Mouse (Mus musculus) lung, postnatal 36 days (tissue): ENCODE measurements around the gene Hic1.
A peak's percentile ranks its signal among the peaks of the same experiment; 100 is the strongest.
"Not testable (repeated sequence)": the region's sequence is repeated elsewhere in the genome, so short reads cannot be mapped to it uniquely, and the experiment has no call there.

Experiments
- DNase-seq: peaks from one replicate; pipeline ENCODE4 v3.0.0; 2022; ENCODE audit warnings: mixed read lengths

The Hic1 gene

DNA sequence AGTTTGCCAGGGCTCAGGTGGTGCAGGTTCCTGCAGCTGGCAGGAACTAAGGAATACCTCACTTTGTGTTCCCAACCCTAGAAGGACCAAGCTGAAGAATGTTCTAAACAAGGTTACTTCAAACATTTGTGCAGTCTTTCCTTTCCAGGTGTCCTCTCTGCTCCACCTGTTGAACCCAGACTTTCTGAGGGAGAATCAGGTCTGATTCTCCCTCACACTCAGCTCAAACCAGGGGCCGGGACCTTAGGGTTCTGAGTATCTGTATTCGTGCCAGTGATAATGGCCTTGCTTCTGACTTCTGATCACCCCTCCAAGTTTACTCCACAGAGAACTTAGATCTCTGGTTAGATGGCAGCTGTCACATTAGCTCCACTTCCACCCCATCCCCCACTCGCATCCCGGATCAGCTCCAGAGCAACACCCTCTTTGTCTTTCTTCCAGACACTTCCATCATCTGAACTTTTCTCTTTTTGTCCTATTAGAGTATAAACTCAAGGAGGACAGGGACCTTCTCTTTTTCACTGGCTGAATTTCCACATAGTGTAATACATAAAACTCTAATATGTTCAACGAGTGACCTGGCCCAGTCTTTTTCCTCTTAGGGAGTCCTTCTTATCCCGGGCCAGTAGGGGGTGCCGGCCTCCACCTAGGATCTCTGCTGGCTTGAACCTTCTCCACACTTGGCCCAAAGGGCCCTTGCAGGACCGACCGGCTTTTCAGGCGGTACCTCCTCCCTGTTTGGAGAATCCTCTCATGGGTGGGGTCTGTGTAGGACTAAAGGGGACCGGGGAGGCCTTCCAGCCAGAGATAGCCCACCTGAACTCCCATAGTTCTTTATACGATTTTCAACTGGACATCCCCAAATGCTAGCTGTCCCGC, 23.3 kb upstream of the Hic1 start:
- DNase-seq, result peak; percentile 87

DNA sequence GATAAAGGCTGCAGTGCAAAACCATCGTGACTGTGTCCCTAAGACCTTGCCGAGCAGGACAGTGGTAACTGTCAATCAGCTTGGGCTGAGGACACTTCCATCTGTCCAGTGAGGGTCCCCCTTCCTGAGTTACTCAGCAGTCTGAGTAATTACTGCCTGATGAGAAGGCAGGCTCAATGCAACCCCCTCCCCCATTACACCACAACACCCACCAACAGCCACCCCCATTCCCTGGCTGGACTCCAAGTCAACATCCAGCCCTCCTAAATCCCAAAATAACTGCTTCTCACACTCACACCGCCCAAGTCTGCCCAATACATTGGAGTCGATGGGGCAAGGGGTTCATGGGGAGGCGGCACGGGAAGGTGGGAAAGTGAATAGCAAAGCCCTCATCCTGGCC, 22.5 kb upstream of the Hic1 start:
- DNase-seq, result no peak

DNA sequence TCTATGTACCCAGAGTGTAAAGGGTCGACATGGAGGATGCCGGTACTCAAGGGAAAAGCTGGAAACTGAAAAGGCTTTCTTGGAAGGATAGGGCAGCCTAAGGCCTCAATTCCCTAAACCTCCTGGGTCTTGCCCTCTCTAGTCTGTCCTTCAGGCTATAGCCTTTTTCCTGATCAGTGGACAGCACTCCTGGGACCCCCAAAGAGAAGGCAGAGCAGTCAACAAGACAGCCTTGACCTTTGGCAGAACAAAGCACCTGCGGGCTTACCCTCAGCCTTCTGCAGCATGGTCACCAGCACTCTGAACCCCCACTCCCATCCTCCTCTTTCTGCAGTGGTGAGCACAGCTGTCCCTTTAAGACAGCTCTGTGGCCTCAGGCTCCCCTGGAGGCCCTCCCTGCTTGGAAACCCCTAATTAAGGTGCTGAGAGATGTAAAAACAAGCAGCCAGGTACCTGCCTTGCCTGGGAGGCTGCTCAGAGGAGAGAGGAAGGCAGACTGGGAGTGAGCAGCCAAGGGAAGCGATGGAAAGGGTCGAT, 21.7 kb upstream of the Hic1 start, which contains the start of gene Dph1:
Gene Dph1, minus strand, starts transcription at position 337 of the 537 bp plus-strand sequence.
- DNase-seq, result no peak

DNA sequence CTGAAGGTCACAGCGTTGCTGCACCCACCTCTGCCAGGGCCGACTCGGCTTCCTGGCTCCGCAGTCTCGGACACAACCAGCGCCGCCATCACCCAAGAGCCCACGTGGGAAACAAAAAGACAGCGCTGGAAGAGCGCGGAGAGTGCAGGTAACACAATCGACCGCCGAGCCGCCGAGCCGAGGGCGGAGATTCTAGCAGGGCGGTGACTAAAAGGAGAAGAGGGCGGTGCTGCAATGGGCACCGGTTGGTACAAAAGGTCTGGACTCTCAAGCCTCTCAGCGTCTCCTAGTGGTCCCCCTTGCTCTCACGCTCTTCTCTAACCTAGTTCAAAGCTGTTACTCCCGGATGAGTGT, 21.0 kb upstream of the Hic1 start:
- peak; percentile 93 for DNase-seq

DNA sequence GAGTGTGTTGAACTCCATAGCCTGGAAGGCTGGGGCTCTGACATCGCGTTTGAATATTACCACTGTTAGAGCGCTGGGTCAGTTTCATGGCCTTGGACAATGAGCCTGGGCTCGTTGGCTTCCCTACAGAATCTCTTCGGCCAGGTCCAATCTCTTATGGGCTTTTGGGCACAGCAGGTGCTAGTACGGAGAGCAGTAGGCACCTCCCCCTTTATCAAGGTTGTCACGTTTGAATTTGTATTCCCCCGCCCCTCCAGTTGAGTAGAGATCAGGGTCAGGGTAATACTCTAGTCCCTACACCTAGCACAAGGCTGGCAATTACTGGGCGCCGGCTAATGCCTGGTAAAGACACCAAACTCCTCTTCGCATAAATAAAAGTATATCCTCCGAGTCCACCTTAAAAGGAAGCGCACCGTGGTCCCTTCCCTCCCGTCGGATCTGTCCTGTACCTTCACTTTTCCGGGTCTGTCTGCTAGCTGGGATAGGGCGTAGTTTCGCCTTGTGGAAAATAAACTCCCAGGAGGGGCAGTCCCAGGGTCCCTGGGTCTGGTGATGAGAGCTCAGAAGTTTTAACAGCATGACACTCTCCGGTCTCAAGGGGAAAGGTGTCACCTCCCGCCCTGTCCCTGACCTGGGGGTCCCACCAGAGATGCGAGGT, 20.5 kb upstream of the Hic1 start:
- no peak for DNase-seq

DNA sequence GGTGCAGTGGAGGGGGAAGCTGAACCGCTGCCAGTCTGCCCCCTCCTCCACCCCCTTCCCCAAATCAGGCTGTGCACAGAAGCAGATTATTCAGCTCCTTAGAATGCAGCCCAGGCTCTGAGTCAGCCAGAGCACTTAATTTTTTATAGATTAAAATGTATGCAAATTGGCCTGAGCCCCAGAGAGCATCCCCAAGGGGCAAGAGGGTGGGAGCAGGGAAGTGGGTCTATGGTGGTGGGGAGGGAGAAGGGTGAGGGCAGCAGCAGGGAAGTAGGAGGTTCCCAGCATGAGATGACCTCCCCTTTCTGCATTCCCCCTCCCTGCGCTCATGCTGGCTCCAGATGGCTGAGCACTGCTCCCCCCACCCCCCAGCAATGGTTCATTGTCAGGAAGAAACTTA, 15.7 kb upstream of the Hic1 start:
- no peak for DNase-seq

DNA sequence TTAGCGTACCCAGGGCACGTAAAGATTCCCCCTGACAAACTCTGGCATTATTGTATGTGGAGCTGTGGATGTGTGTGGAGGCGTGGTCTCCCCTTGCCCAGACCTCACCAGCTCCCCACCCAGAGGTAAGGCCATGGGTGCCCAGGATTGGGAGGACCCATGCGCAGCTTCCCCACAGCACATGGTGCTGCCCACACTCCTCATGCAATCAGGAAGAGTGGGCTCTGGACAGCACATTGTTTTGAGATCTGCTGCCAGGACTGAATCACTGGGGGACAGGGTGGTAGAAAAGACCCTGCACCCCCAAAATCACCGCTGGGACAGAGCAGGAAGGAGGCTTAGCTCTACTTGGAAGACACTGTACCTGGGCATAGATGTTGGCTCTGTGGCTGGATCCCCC, 15.3 kb upstream of the Hic1 start:
- no peak for DNase-seq

DNA sequence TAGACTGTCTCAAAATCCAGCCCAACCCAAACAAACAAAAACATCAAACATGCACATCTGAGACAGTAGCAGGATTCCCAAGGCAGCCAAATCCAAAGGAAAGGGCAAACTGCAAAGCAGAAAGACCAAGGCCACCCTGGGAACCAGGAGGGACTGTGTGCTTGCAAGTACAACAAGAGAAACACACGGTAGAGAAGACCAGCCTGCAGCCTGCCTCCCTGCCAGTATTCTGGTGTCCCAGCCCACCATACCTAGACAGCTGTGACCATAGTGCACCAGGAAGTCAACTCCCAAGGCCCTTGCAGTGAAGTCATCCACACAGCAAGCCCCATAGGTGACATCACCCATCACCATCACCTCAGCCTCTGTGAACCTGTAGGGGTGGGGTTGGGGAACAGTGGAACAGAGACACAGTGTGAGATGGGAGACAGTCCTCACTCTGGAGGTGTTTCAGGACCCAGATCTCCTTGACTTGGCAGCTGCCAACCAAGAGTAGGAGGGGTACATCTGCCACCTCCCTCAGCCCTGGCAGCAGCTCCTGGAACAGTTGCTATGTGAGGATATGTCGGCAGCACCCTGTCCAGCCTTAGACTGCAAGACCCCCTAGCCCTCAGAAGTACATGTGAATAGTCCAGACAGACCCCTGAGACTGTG, 14.7 kb upstream of the Hic1 start:
- no peak for DNase-seq

DNA sequence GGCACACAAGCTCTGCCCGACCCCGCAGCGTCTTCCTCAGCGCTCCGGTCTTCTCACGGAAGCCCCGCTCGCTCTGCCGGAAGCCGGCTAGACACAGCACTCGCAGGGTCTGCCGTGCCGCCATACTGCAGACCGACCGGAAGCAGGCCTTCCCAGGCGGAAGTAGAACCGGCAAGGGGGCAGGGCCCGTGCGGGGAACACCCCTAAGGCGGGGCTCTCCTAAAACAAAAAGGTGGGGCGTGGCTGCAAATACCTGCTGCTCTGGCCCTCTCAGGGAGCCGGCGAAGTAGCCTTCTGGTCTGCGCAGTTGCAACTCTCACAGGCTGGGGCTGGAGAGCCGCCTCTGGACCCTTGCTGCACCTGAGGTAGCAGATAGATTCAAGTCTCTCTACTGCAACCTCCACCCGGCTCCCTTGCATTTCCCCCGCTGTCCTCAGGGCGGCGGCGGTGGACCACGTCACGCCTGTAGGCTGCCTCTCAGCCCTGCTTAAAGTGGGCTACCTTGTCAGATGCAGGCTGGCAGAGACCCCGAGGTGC, 9.4 kb upstream of the Hic1 start, which contains the start of gene Ovca2:
Gene Ovca2, minus strand, starts transcription at position 164 of the 537 bp plus-strand sequence.
- peak; percentile 94 for DNase-seq

DNA sequence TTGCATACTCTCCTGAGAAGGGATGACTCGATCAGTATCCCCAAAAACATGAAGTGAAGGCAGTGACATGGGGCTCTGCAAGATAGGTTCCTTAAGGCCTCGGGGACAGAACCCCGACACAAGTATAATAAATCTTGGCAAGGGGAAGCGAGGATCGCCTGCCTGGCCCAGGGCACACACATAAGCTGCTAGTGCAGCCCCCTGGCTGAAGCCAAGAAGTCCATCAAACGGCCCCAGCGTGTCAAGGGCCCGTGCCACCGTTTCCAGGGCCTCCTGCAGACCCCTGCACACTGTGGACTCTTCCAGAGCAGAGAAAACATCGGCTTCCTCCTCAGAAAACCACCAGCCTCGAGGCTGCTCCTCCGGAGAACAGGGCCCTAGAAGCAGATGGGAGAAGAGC, 8.7 kb upstream of the Hic1 start:
- DNase-seq, result no peak

DNA sequence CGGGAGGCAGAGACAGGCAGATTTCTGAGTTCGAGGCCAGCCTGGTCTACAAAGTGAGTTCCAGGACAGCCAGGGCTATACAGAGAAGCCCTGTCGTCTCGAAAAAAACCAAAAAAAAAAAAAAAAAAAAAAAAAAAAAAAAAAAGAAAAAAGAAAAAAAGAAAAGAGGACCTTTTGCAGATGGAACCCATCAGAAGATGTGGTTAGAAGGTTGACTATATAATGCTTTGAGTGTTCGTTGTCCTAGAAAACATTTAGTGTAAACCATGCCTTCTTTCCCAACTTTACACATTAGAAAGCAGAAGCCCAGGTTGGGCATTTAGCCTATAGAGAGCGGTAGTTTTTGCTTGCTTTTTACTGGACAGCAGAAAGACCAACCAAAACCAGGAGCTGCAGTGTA, 5.3 kb upstream of the Hic1 start:
- not testable (repeated sequence) for DNase-seq

DNA sequence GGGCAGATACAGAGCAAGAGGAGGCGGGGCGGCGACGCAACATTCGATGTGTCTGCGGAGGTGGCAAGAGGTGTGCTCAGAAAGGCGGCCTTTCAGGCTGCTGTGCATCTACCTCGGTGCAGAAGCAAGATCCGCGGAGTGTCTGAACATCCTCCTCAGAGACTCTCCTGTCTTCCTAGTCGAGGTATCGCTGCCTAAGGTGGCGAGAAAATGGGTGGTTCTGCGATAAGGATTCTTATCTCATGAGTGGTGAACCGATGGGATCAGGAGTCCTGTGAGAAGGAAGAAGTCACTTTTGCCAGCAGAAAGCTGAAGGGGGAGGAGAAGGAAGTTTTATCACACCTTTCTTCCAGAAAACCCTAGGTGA, 4.5 kb upstream of the Hic1 start:
- DNase-seq, result no peak

DNA sequence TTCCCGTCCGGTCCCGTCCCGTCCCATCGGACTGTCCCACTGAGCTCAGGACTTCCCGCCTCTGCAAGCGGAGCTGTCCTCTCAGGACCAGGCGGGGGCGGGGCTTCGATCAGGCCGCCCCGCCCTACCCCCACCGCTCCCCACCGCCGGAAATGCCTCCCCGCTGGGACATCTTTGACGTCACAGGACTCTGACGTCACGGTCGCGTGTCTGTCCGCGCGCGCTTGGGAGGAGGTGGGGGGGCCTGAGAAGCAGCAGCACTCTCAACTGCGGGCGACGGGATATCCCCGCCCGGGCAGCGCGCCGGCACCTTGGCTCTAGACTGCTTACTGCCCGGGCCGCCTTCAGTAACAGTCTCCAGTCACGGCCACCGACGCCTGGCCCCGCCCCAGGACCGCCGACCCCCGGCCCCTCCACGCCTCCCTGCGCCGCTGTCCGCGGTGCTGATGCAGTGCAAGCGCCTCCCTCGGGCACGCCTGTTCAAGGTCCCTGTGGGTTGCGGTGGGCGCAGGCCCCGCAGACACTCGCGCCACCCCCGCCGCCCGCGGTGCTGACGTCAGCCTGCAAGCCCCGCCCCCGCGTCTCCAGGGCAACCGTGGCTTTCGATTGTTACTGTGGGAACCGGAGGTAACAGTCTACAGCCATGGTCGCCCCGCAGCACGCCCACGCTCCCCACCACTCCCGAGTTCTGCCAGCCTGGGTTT, 3.9 kb upstream of the Hic1 start:
- DNase-seq, result peak; percentile 85

DNA sequence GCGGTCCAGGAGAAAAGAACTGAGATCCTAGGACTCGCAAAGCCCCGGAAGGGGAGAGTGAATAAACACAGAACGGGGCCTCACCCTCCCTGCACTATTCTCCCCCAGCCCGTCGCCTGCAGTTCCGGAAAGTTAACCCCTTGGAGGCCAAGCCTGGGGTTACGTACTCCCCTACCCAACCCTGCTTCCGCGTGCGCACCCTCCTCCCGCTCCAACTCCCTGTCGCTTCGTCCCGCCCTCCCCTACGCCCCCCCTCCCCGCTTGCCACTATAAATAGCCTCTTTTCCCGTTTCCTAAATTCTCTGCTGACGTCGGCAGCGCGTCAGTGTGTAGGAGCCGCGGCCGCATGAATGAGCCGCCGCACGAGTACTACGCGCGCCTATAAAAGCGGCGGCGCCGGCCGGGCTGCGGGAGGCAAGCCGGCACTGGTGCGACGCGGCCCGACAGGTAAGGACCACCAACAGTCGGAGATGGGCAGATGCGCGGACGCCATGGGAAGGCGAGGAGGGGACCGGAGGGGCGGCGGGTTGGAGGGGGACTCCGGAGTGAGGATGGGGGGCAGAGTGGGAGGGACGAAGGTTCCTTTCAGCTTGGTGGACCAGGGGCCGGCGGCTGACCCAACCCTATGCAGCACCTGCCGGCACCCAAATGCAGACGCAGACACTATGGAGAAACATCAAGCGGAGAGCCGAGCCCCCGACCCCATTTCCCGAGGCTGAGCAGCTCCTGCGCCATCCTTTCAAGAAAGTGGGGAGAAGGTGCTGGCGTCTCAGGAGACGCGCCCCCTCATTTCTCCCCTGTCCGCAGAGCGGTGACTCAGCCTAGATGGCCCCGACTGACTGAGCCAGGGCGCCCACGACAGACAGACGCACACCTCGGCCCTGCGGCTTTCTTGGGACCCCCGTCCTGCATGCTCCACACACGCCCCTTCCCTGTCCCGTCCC, 3.1 kb upstream of the Hic1 start:
- no peak for DNase-seq

DNA sequence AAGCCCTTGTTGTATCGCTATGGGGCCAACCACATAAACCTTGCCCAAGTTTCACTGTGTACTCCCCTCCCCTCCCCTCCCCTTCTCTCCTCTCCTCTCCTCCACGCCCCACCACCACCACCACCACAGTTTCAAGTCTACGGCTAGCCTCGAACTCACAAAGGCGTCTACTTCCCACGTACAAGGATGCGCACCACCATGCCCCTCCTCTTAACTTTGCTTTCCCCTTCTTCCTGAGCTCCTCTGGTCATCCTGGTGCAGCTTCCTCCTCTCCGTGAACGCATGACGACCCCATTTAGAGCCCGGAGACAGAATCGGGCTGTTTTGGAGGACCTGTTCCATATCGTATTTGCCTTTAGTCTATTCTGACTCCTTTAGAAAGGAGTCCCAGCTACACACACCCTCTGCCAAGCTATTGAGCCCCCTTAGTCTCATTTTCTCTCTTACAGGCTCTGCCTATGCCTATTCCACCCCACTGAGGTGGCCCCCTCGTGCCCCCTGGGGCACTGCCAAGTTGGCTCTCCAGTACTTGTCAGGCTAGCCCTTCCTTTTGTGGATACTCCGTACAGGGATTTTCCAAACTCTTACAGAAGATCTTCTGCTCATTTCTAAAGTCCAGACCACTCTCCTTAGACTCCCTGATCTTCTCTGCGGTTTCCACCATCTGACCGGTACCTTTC, 2.0 kb upstream of the Hic1 start:
- no peak for DNase-seq

DNA sequence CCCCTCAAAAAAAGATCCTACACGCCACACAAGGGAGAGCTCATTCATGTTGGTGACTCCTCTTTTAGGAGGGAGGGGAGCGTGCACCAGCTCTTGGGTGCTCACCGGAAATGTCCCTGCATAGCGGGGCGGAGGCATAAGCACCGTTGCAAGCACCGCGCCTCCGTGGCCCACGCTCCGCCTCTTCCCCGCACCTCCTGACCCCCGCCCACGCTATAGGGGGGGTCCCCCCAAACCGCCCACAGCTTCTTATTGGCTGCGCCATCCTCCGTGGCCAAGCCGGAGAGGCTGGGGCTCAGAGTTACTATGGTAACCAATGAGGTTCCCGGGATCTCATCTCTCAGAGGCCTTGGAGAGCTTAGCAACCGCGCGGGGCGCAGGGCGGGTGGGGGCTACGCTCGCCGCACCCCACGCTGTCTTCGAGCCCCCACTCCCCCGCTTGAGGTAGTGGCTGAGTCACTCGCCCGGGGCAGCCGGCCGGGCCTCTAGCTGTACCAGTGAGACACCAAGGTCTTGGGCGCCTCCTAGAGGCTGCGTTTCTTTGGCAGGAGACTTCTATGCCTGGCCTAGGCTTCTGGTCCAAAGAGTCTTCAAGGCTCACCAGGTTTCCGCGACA, 925 bp upstream of the Hic1 start:
- DNase-seq, result peak; percentile 98

DNA sequence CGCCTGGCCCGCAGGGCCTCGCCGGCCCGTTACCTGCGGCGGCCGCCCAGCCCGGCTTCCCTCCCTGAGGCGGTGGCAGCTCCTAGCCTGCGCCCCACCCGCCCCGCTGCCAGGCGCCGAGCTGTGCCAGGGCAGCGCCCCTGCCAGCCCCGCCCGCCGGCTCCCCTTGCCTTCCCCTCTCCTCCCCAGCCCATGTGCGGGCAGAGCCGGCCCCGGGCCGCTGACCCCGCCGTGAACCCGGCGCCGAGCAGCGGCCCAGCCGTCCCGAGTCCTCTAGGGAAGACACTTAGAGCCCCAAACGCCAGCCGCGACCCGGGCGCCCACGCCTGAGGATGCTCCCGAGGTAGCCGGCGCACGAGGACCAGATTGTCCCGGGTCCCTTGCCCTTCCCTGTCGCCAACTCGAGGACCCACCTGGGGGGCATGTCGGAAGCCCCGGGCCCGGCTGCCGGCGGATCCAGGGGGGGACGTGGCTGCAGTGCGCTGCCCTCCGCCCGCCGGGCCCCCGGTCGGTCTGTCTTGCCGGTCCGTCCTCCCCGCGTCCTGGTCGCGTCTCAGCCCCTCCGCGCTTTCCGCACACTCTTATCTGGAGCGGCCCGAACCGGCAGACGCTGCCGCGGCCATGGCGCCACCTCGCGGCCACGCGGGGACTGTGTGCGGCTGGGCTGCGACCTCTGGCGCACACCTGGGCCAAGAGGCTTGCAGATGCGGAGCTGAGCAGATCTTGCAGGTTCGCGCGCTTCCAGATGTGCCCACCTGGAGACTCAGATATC, 543 bp downstream of the Hic1 start:
- peak; percentile 87 for DNase-seq

DNA sequence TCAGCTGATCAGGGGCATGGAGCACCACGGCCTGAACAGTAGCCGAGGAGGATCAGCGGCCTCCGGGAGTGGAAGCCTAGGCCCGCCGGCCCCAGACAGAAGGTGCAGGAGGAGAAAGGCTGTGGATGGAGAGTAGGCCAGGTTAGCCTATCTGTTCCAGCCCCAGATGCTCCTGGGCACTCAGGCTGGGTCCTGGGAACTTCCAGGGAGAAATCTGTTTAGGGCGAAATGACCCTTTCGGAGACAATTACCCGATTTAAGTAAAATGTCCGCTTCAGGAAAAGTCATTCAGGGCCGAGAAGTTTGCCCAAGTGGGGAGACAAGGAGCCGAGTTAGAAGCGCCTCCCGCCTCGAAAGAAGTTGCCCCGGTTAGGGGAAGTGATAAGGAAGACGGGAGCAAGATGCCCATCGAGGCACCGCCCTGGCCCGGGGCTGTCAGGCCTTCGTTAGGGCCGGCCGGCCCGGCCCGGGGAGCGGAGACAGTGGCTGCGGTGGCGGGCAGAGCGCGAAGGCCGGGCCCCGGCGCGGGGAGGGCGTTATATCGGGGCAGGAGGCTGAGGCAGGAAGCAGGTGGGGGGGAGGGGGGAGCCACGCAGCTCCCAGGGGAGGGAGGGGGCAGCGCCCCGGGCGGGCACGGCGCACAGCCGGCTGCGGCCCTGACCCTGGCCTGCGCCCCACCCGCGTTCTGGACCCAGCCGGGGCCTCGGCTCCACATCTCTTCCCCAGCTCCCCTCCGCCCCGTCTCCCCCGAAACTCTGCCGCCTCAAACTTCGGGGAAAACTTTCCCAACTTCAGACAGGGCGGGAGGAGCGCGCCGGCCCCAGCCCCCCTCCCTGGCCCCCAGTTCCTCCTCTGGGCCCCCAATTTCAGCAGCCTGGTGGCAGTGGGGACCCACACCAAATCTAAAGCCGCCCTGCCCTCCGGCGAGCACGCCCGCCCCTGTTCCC, 1.4 kb downstream of the Hic1 start:
- no peak for DNase-seq
